Mouse (Mus musculus): ENCODE data around the gene Olfr156. TPM values are rescaled to one million over a fixed set of nuclear protein-coding genes. Genes with fewer than 3 reads are reported as not detected.

The Olfr156 gene
- polyA plus RNA-seq (2012; rRNA removed; ENCODE audit: low replicate concordance) = 0.10 TPM in 1 of 2 replicates, not detected in the other

GRCm38 (mm10) chr4:43823845-43824337 lies at the start of gene Olfr156:
Gene Olfr156, minus strand, starts transcription at chr4:43823895.

GRCm38 (mm10) chr4:43851265-43851664 lies 27.6 kb upstream of the Olfr156 start, which contains the start of gene Olfr155:
Gene Olfr155, plus strand, starts transcription at chr4:43851565.

GRCm38 (mm10) chr4:43840101-43840500 lies 16.4 kb upstream of the Olfr156 start, which contains the start of gene Olfr157:
Gene Olfr157, minus strand, starts transcription at chr4:43840201.

DNA sequence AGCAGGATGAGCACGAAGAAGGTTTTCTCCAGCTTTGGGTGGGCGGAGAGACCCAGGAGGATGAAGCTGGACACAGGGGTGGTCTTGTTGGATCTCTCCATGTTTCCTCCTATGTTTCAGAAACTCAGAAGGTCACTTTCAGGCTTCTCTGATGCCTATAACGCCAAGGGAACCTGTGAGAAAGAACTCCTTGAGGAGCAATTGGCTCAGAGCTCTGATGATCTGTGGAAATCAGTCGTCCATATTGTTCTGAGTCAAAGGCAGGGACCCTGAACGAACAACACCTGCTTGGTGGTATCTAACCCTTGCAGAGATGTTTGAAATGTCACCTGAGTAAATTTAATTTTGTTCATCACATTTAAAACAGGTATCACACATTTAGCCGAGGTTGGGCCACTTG lies 52.8 kb downstream of the Olfr156 start, which contains the start of gene Olfr159:
Olfr159 (minus strand) TSS at position 101 of the 400 bp plus-strand sequence.

Other genes starting within 250 kb of the Olfr156 start
- 60.7 and 68.0 TPM in 2 replicates for gene Rgp1, start 245.2 kb downstream of the Olfr156 start, polyA plus RNA-seq (2012; rRNA removed; ENCODE audit: low replicate concordance)
- 22.0 and 23.6 TPM in 2 replicates for gene Gba2, start 245.0 kb downstream of the Olfr156 start, polyA plus RNA-seq (2012; rRNA removed; ENCODE audit: low replicate concordance)
- 0.74 and 1.1 TPM in 2 replicates for gene Msmp, start 239.4 kb downstream of the Olfr156 start, polyA plus RNA-seq (2012; rRNA removed; ENCODE audit: low replicate concordance)
- 42.2 and 51.5 TPM in 2 replicates for gene Npr2, start 192.0 kb downstream of the Olfr156 start, polyA plus RNA-seq (2012; rRNA removed; ENCODE audit: low replicate concordance)
- 0.92 and 1.7 TPM in 2 replicates for gene Spag8, start 170.3 kb downstream of the Olfr156 start, polyA plus RNA-seq (2012; rRNA removed; ENCODE audit: low replicate concordance)
- gene Hint2, start 167.4 kb downstream of the Olfr156 start, polyA plus RNA-seq (2012; rRNA removed; ENCODE audit: low replicate concordance) = 87.4 and 136 TPM in 2 replicates
- gene Tmem8b, start 154.9 kb downstream of the Olfr156 start, polyA plus RNA-seq (2012; rRNA removed; ENCODE audit: low replicate concordance) = 12.3 and 18.7 TPM in 2 replicates
- 0.02 and 0.09 TPM in 2 replicates for gene Fam221b, start 154.8 kb downstream of the Olfr156 start, polyA plus RNA-seq (2012; rRNA removed; ENCODE audit: low replicate concordance)
- not detected in 2 replicates for gene Olfr70, start 123.1 kb downstream of the Olfr156 start, polyA plus RNA-seq (2012; rRNA removed; ENCODE audit: low replicate concordance)
- gene Olfr71, start 113.6 kb downstream of the Olfr156 start, polyA plus RNA-seq (2012; rRNA removed; ENCODE audit: low replicate concordance) = not detected in 2 replicates
- 21.9 and 24.8 TPM in 2 replicates for gene Hrct1, start 96.7 kb downstream of the Olfr156 start, polyA plus RNA-seq (2012; rRNA removed; ENCODE audit: low replicate concordance)
- gene Spaar, start 93.9 kb downstream of the Olfr156 start, polyA plus RNA-seq (2012; rRNA removed; ENCODE audit: low replicate concordance) = 5.1 and 8.1 TPM in 2 replicates
- 0.14 TPM in 1 of 2 replicates, not detected in the other for gene Olfr159, start 52.9 kb downstream of the Olfr156 start, polyA plus RNA-seq (2012; rRNA removed; ENCODE audit: low replicate concordance)
- gene Olfr157, start 16.3 kb upstream of the Olfr156 start, polyA plus RNA-seq (2012; rRNA removed; ENCODE audit: low replicate concordance) = not detected in 2 replicates
- gene Olfr155, start 27.7 kb upstream of the Olfr156 start, polyA plus RNA-seq (2012; rRNA removed; ENCODE audit: low replicate concordance) = not detected in 2 replicates
- 21.4 and 25.5 TPM in 2 replicates for gene Reck, start 51.6 kb upstream of the Olfr156 start, polyA plus RNA-seq (2012; rRNA removed; ENCODE audit: low replicate concordance)
- gene Glipr2, start 133.5 kb upstream of the Olfr156 start, polyA plus RNA-seq (2012; rRNA removed; ENCODE audit: low replicate concordance) = 20.5 and 26.7 TPM in 2 replicates
- gene Ccin, start 159.6 kb upstream of the Olfr156 start, polyA plus RNA-seq (2012; rRNA removed; ENCODE audit: low replicate concordance) = 0.22 and 0.23 TPM in 2 replicates
- gene Clta, start 180.6 kb upstream of the Olfr156 start, polyA plus RNA-seq (2012; rRNA removed; ENCODE audit: low replicate concordance) = 86.8 and 209 TPM in 2 replicates